Mouse (Mus musculus) hindbrain, embryonic 12.5 days (tissue): Measurements from ENCODE around the gene Kcnma1. TPM values are rescaled to one million over a fixed set of nuclear protein-coding genes. Genes with fewer than 3 reads are reported as not detected.

Experiments used
- ATAC-seq: fragments of 200-750 bp; cut with Nextera tagmentation; 2 replicates; pipeline ENCODE4 v1.8.0; 2017; ENCODE audit warnings: moderate TSS enrichment; ENCODE audit not compliant: low FRiP score
- H3K27ac ChIP-seq: fragments of 300-500 bp; sonication (generic); 2 replicates; pipeline ENCODE4 v1.5.1; 2016; ENCODE audit warnings: mild to moderate bottlenecking
- H3K27me3 ChIP-seq: fragments of 300-500 bp; sonication (generic); 2 replicates; pipeline ENCODE4 v1.6.1; 2016; ENCODE audit warnings: mild to moderate bottlenecking
- H3K36me3 ChIP-seq: fragments of 300-500 bp; sonication (generic); 2 replicates; pipeline ENCODE4 v1.6.1; 2016; ENCODE audit warnings: mild to moderate bottlenecking
- H3K4me1 ChIP-seq: fragments of 300-500 bp; sonication (generic); 2 replicates; pipeline ENCODE4 v1.6.1; 2016
- H3K4me2 ChIP-seq: fragments of 300-500 bp; sonication (generic); replicated peaks from 2 replicates; pipeline ENCODE4 v1.6.1; 2016; ENCODE audit warnings: mild to moderate bottlenecking
- H3K4me3 ChIP-seq: fragments of 300-500 bp; sonication (generic); 2 replicates; pipeline ENCODE4 v1.5.1; 2016; ENCODE audit warnings: mild to moderate bottlenecking
- H3K9ac ChIP-seq: fragments of 300-500 bp; sonication (generic); 2 replicates; pipeline ENCODE4 v1.6.1; 2016; ENCODE audit warnings: mild to moderate bottlenecking, moderate library complexity
- H3K9me3 ChIP-seq: fragments of 300-500 bp; sonication (generic); replicated peaks from 2 replicates; pipeline ENCODE4 v1.6.1; 2016; ENCODE audit warnings: mild to moderate bottlenecking
- WGBS: fragments of 180-500 bp; shearing (Covaris S2); methylation state at CpG from one replicate; pipeline ENCODE4 v1.1.7; 2016; 5-methylcytosine and 5-hydroxymethylcytosine counted together
- polyA plus RNA-seq: library from polyadenylated mRNA; unstranded; fragments of >200 nt; fragmentation: Nextera tagmentation; extraction: Ambion mirVana; gene quantifications from 2 replicates; pipeline ENCODE4 v1.2.1, GENCODE M21; 2016

Kcnma1 gene
- polyA plus RNA-seq, 1 experiment from 2014 or later: 5.0 TPM

- H3K36me3 ChIP-seq: no peaks in the 10 kb centered on the region
- H3K4me2 ChIP-seq: no peak overlapping the region
- no peak for ATAC-seq
- no peak overlapping the region for H3K4me3 ChIP-seq
- H3K4me1 ChIP-seq: no peaks in the 10 kb centered on the region
- H3K27ac ChIP-seq: no peak overlapping the region
- no peak overlapping the region for H3K9ac ChIP-seq
- no peaks in the 10 kb centered on the region for H3K9me3 ChIP-seq
- no peaks in the 10 kb centered on the region for H3K27me3 ChIP-seq
These were observed 310.0 kb downstream of the Kcnma1 start for GRCm38 (mm10) chr14:23704303-23704702.

GRCm38 (mm10) chr14:23696341-23696740 lies 317.9 kb downstream of the Kcnma1 start:
- Histone ChIP-seq H3K36me3 (no peaks in the 10 kb centered on the region), H3K4me3 (no peak overlapping the region), H3K4me2 (no peak overlapping the region), H3K27me3 (no peaks in the 10 kb centered on the region), H3K9me3 (no peaks in the 10 kb centered on the region), H3K4me1 (no peaks in the 10 kb centered on the region), H3K27ac (no peak overlapping the region), H3K9ac (no peak overlapping the region)
- ATAC-seq: no peak
- WGBS: 82% methylated on average over 3 of the region's 3 CpGs

GRCm38 (mm10) chr14:23689681-23690080 lies 324.6 kb downstream of the Kcnma1 start:
- WGBS: 59% methylated on average over 5 of the region's 5 CpGs
- Histone ChIP-seq H3K4me3 (no peak overlapping the region), H3K27me3 (no peaks in the 10 kb centered on the region), H3K27ac (no peak overlapping the region), H3K9ac (no peak overlapping the region), H3K36me3 (no peaks in the 10 kb centered on the region), H3K4me2 (no peak overlapping the region), H3K4me1 (no peaks in the 10 kb centered on the region), H3K9me3 (no peaks in the 10 kb centered on the region)
- no peak for ATAC-seq

GRCm38 (mm10) chr14:23688513-23688912 lies 325.8 kb downstream of the Kcnma1 start:
- WGBS: 75% methylated on average over 3 of the region's 3 CpGs
- Histone ChIP-seq H3K27me3 (no peaks in the 10 kb centered on the region), H3K9me3 (no peaks in the 10 kb centered on the region), H3K4me1 (no peaks in the 10 kb centered on the region), H3K4me2 (no peak overlapping the region), H3K27ac (no peak overlapping the region), H3K9ac (no peak overlapping the region), H3K36me3 (no peaks in the 10 kb centered on the region), H3K4me3 (no peak overlapping the region)
- ATAC-seq: no peak

GRCm38 (mm10) chr14:23684463-23685066 lies 329.7 kb downstream of the Kcnma1 start:
- ATAC-seq: no peak
- H3K27ac ChIP-seq: no peak overlapping the region
- no peaks in the 10 kb centered on the region for H3K27me3 ChIP-seq
- H3K4me1 ChIP-seq: no peaks in the 10 kb centered on the region
- no peaks in the 10 kb centered on the region for H3K9me3 ChIP-seq
- 58% methylated on average over 3 of the region's 3 CpGs for WGBS
- H3K4me3 ChIP-seq: no peak overlapping the region
- no peak overlapping the region for H3K4me2 ChIP-seq
- no peaks in the 10 kb centered on the region for H3K36me3 ChIP-seq
- no peak overlapping the region for H3K9ac ChIP-seq

GRCm38 (mm10) chr14:23682758-23683157 lies 331.5 kb downstream of the Kcnma1 start:
- ATAC-seq: no peak
- H3K9me3 ChIP-seq: no peaks in the 10 kb centered on the region
- H3K27ac ChIP-seq: no peak overlapping the region
- no peaks in the 10 kb centered on the region for H3K27me3 ChIP-seq
- no peaks in the 10 kb centered on the region for H3K36me3 ChIP-seq
- no peak overlapping the region for H3K9ac ChIP-seq
- H3K4me1 ChIP-seq: no peaks in the 10 kb centered on the region
- no peak overlapping the region for H3K4me2 ChIP-seq
- no peak overlapping the region for H3K4me3 ChIP-seq
- 83% methylated on average over 4 of the region's 4 CpGs for WGBS

GRCm38 (mm10) chr14:23679378-23679777 lies 334.9 kb downstream of the Kcnma1 start:
- Histone ChIP-seq H3K27me3 (no peaks in the 10 kb centered on the region), H3K9ac (no peak overlapping the region), H3K9me3 (no peaks in the 10 kb centered on the region), H3K4me1 (no peaks in the 10 kb centered on the region), H3K27ac (no peak overlapping the region), H3K4me3 (no peak overlapping the region), H3K4me2 (no peak overlapping the region), H3K36me3 (no peaks in the 10 kb centered on the region)
- 70% methylated on average over 2 of the region's 2 CpGs for WGBS
- ATAC-seq: no peak

- no peaks in the 10 kb centered on the region for H3K4me1 ChIP-seq
- no peak overlapping the region for H3K4me3 ChIP-seq
- no peak overlapping the region for H3K4me2 ChIP-seq
- H3K36me3 ChIP-seq: no peaks in the 10 kb centered on the region
- no peak overlapping the region for H3K9ac ChIP-seq
- 85% methylated on average over 3 of the region's 3 CpGs for WGBS
- H3K9me3 ChIP-seq: no peaks in the 10 kb centered on the region
- ATAC-seq: no peak
- H3K27me3 ChIP-seq: no peaks in the 10 kb centered on the region
- H3K27ac ChIP-seq: no peak overlapping the region
These were observed 347.9 kb downstream of the Kcnma1 start for GRCm38 (mm10) chr14:23666420-23666819.

- no peaks in the 10 kb centered on the region for H3K9me3 ChIP-seq
- H3K27ac ChIP-seq: no peak overlapping the region
- no peak overlapping the region for H3K9ac ChIP-seq
- no peak for ATAC-seq
- H3K4me2 ChIP-seq: no peak overlapping the region
- no peaks in the 10 kb centered on the region for H3K36me3 ChIP-seq
- no peaks in the 10 kb centered on the region for H3K4me1 ChIP-seq
- H3K4me3 ChIP-seq: no peak overlapping the region
- H3K27me3 ChIP-seq: no peaks in the 10 kb centered on the region
- 86% methylated on average over 4 of the region's 4 CpGs for WGBS
These were observed 362.6 kb downstream of the Kcnma1 start for GRCm38 (mm10) chr14:23651682-23652081.

- Histone ChIP-seq H3K27ac (no peak overlapping the region), H3K9ac (no peak overlapping the region), H3K9me3 (no peaks in the 10 kb centered on the region), H3K4me1 (no peaks in the 10 kb centered on the region), H3K36me3 (no peaks in the 10 kb centered on the region), H3K27me3 (no peaks in the 10 kb centered on the region), H3K4me2 (no peak overlapping the region), H3K4me3 (no peak overlapping the region)
- ATAC-seq: no peak
- 89% methylated on average over 3 of the region's 3 CpGs for WGBS
These were observed 364.2 kb downstream of the Kcnma1 start for GRCm38 (mm10) chr14:23650126-23650525.

GRCm38 (mm10) chr14:23645361-23646063 lies 368.8 kb downstream of the Kcnma1 start:
- 74% methylated on average over 9 of the region's 9 CpGs for WGBS
- no peaks in the 10 kb centered on the region for H3K27me3 ChIP-seq
- H3K9me3 ChIP-seq: no peaks in the 10 kb centered on the region
- H3K4me1 ChIP-seq: no peaks in the 10 kb centered on the region
- H3K4me2 ChIP-seq: no peak overlapping the region
- ATAC-seq: no peak
- no peaks in the 10 kb centered on the region for H3K36me3 ChIP-seq
- no peak overlapping the region for H3K4me3 ChIP-seq
- no peak overlapping the region for H3K9ac ChIP-seq
- no peak overlapping the region for H3K27ac ChIP-seq

- H3K36me3 ChIP-seq: no peaks in the 10 kb centered on the region
- H3K27me3 ChIP-seq: no peaks in the 10 kb centered on the region
- no peaks in the 10 kb centered on the region for H3K4me1 ChIP-seq
- WGBS: 87% methylated on average over 3 of the region's 3 CpGs
- H3K9me3 ChIP-seq: no peaks in the 10 kb centered on the region
- no peak for ATAC-seq
- H3K27ac ChIP-seq: no peak overlapping the region
- H3K4me3 ChIP-seq: no peak overlapping the region
- H3K4me2 ChIP-seq: no peak overlapping the region
- no peak overlapping the region for H3K9ac ChIP-seq
These were observed 371.1 kb downstream of the Kcnma1 start for GRCm38 (mm10) chr14:23643162-23643561.

GRCm38 (mm10) chr14:23640665-23641064 lies 373.6 kb downstream of the Kcnma1 start:
- H3K9me3 ChIP-seq: no peaks in the 10 kb centered on the region
- WGBS: 60% methylated on average over 2 of the region's 2 CpGs
- H3K4me2 ChIP-seq: no peak overlapping the region
- no peak for ATAC-seq
- H3K27ac ChIP-seq: no peak overlapping the region
- H3K4me1 ChIP-seq: 0 out of 2 replicates have a peak, but pooled peaks cover 3% of the 10 kb centered on the region
- H3K27me3 ChIP-seq: no peaks in the 10 kb centered on the region
- no peaks in the 10 kb centered on the region for H3K36me3 ChIP-seq
- no peak overlapping the region for H3K4me3 ChIP-seq
- no peak overlapping the region for H3K9ac ChIP-seq
